Mouse (Mus musculus) megakaryocyte, embryonic 14.5 days (primary cell): Measurements from ENCODE around the gene Gm10762. TPM values are rescaled to one million over a fixed set of nuclear protein-coding genes. Genes with fewer than 3 reads are reported as not detected.
A peak's percentile ranks its signal among the peaks of the same experiment; 100 is the strongest.
"Not testable (repeated sequence)": the region's sequence is repeated elsewhere in the genome, so short reads cannot be mapped to it uniquely, and the experiment has no call there.

Source experiments
- H3K27me3 ChIP-seq: replicated peaks from 2 replicates; pipeline ENCODE3; 2012; ENCODE audit warnings: inconsistent platforms
- H3K36me3 ChIP-seq: replicated peaks from 2 replicates; pipeline ENCODE3; 2012; ENCODE audit warnings: low read length, inconsistent platforms, mixed read lengths
- H3K4me1 ChIP-seq: 2 replicates; pipeline ENCODE4 v1.6.1; 2012; ENCODE audit warnings: inconsistent platforms
- H3K4me3 ChIP-seq: replicated peaks from 2 replicates; pipeline ENCODE3; 2012; ENCODE audit warnings: moderate library complexity, mild to moderate bottlenecking, inconsistent platforms
- H3K9me3 ChIP-seq: 2 replicates; pipeline ENCODE4 v1.6.1; 2012; ENCODE audit warnings: inconsistent platforms
- FLI1 ChIP-seq: IDR thresholded peaks from 2 replicates; pipeline ENCODE4 v1.6.1; 2012; ENCODE audit warnings: low read length, inconsistent platforms, mixed read lengths
- GATA1 ChIP-seq: IDR thresholded peaks from 3 replicates; pipeline ENCODE4 v1.6.1; 2012; ENCODE audit warnings: mixed read lengths, low read length, inconsistent platforms, borderline replicate concordance
- polyA plus RNA-seq: library from polyadenylated mRNA; stranded (reverse); fragments of >175 nt; gene quantifications from 2 replicates; pipeline ENCODE4 v1.2.3, GENCODE M21; 2012; ENCODE audit warnings: low replicate concordance; ENCODE audit not compliant: insufficient read depth

Gm10762 gene
- 5.8 and 7.2 TPM in 2 replicates for polyA plus RNA-seq

- Histone ChIP-seq H3K9me3 (no peaks in the 10 kb centered on the region), H3K4me3 (peak within 1 kb of the TSS; percentile 96), H3K4me1 (peaks cover 20% of the 10 kb centered on the region), H3K36me3 (no peaks in the 10 kb centered on the region), H3K27me3 (no peaks in the 10 kb centered on the region)
- no peak for TF ChIP-seq FLI1
- TF ChIP-seq GATA1, result no peak
Observed at GRCm38 (mm10) chr2:128967661-128968441, at the start of gene Gm10762. Gene Gm10762 (minus strand): TSS chr2:128967725.

DNA sequence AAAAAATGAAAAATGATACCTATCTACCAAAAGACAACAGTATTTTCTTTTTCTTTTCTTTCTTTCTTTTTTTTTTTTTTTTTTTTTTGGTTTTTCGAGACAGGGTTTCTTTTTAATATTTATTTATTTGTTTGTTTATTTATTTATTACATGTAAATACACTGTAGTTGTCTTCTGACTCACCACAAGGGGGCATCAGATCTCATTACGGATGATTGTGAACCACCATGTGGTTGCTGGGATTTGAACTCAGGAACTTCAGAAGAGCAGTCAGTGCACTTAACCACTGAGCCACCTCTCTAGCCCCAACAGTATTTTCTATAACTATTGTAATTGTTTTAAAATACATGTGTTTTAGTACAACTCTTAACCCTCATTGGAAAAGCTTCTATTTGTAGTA lies 41.3 kb upstream of the Gm10762 start:
- Histone ChIP-seq H3K36me3 (peaks cover 20% of the 10 kb centered on the region), H3K4me1 (peaks cover 14% of the 10 kb centered on the region)
- H3K27me3 ChIP-seq, H3K4me3 ChIP-seq, H3K9me3 ChIP-seq: not testable (repeated sequence)

GRCm38 (mm10) chr2:129006194-129006749 lies 38.7 kb upstream of the Gm10762 start:
- Histone ChIP-seq H3K36me3 (peaks cover 16% of the 10 kb centered on the region), H3K27me3 (no peaks in the 10 kb centered on the region), H3K4me3 (no peak overlapping the region), H3K9me3 (no peaks in the 10 kb centered on the region), H3K4me1 (peaks cover 14% of the 10 kb centered on the region)
- TF ChIP-seq FLI1 (no peak), GATA1 (no peak)

GRCm38 (mm10) chr2:129004872-129005271 lies 37.3 kb upstream of the Gm10762 start:
- H3K27me3 ChIP-seq, result no peaks in the 10 kb centered on the region
- H3K4me3 ChIP-seq, result no peak overlapping the region
- TF ChIP-seq GATA1 (no peak), FLI1 (no peak)
- no peaks in the 10 kb centered on the region for H3K9me3 ChIP-seq
- peaks cover 14% of the 10 kb centered on the region for H3K4me1 ChIP-seq
- H3K36me3 ChIP-seq, result peaks cover 16% of the 10 kb centered on the region

DNA sequence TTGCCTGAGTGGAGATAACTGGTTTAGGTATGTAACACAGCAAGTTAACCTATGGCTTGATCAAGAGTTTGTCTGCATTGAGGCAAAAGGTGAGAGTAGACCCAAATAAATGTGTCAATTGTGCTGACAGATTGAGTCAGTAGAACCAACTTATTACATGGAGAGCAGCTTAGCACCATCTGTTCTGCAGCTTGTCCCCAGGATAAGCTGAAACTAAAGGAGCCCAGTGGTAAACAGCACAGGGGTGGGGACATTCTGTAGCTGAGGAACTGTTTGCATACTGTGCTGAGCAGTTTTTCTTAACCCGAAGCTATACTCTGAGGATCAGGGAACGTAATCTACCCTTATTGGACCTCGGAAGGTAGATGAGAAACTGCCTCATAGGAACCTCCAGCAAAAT lies 17.2 kb upstream of the Gm10762 start:
- Histone ChIP-seq H3K4me1 (no peaks in the 10 kb centered on the region), H3K9me3 (peaks cover 3% of the 10 kb centered on the region; the same call in 1 of the 2 replicates)
- TF ChIP-seq FLI1, result no peak
- no peak for TF ChIP-seq GATA1

GRCm38 (mm10) chr2:128975572-128975971 lies 8.0 kb upstream of the Gm10762 start:
- no peaks in the 10 kb centered on the region for H3K36me3 ChIP-seq
- H3K4me1 ChIP-seq, result peaks cover 15% of the 10 kb centered on the region
- TF ChIP-seq FLI1 (no peak), GATA1 (no peak)
- H3K4me3 ChIP-seq, result no peak overlapping the region
- no peaks in the 10 kb centered on the region for H3K9me3 ChIP-seq
- no peaks in the 10 kb centered on the region for H3K27me3 ChIP-seq

More for the DNA sequence above, 17.2 kb upstream of the Gm10762 start:
- Histone ChIP-seq H3K36me3 (no peaks in the 10 kb centered on the region), H3K4me3 (no peak overlapping the region), H3K27me3 (no peaks in the 10 kb centered on the region)

DNA sequence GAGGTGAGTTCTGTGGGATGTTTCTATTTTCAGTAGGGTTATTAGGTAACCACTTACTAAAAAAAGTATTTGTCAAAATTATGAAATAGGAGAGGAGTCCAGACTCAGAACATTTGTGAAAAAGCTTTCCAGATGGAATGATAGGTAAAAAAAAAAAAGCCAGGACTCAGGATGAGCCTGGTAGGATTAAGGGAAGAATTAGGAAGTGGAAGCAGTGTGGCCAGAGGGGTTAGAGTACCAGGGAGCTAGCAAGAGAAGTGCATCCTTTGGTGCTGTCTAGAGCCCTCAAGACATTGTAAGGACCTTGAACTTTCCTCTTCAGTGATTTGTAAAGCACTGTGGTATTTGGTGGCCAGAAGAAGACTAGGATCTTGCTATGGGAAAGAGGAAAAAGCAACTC lies 4.8 kb upstream of the Gm10762 start:
- no peak overlapping the region for H3K4me3 ChIP-seq
- H3K27me3 ChIP-seq, result no peaks in the 10 kb centered on the region
- TF ChIP-seq FLI1 (no peak), GATA1 (no peak)
- peaks cover 17% of the 10 kb centered on the region for H3K4me1 ChIP-seq
- no peaks in the 10 kb centered on the region for H3K9me3 ChIP-seq
- H3K36me3 ChIP-seq, result no peaks in the 10 kb centered on the region

DNA sequence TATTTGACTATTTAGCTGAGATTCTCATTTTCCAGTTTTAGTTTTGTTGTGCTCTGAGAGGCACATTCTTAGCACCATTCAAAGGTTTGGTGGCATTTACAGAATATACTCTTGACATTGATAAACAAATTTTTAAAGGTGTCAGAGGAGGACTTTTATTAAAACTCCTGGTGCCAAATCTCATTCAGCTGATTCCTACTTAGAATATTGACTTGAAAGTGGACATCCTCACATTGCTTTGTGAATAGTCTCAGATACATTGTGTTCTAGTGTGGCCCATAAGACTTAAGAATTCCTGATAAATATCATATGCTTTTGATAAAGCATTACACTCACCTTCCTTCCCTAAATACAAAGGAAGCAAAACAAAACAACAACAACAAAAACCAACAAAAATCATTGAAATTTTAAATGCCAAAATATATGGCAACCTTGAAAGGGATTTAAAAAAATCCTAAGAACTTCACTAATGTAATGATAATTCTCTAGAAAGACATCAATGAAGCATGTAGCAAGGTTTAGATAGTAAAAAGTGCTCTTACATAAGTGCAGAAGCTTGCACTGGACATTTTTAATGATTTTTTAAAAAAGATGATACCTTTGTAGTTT lies 1.1 kb upstream of the Gm10762 start:
- Histone ChIP-seq H3K9me3 (no peaks in the 10 kb centered on the region), H3K4me3 (peak overlapping the region; percentile 96), H3K4me1 (peaks cover 23% of the 10 kb centered on the region), H3K36me3 (no peaks in the 10 kb centered on the region), H3K27me3 (no peaks in the 10 kb centered on the region)
- no peak for TF ChIP-seq FLI1
- TF ChIP-seq GATA1, result no peak

- peak; percentile 72; the same call in 1 of the 3 replicates for TF ChIP-seq GATA1
- TF ChIP-seq FLI1, result no peak
- Histone ChIP-seq H3K36me3 (no peaks in the 10 kb centered on the region), H3K4me3 (peak within 1 kb of the TSS; percentile 96), H3K4me1 (peaks cover 20% of the 10 kb centered on the region), H3K9me3 (no peaks in the 10 kb centered on the region), H3K27me3 (no peaks in the 10 kb centered on the region)
Observed at GRCm38 (mm10) chr2:128966641-128967580, 614 bp downstream of the Gm10762 start, which contains the start of gene Zc3h6. Gene Zc3h6 (plus strand): TSS chr2:128967402.

GRCm38 (mm10) chr2:128966236-128966635 lies 1.3 kb downstream of the Gm10762 start:
- Histone ChIP-seq H3K27me3 (no peaks in the 10 kb centered on the region), H3K4me1 (peaks cover 15% of the 10 kb centered on the region), H3K9me3 (no peaks in the 10 kb centered on the region), H3K4me3 (peak overlapping the region; percentile 96), H3K36me3 (no peaks in the 10 kb centered on the region)
- no peak for TF ChIP-seq GATA1
- TF ChIP-seq FLI1, result no peak
